Mouse (Mus musculus) heart, postnatal 36 days (tissue): ENCODE measurements around the gene Arpin. TPM values are rescaled to one million over a fixed set of nuclear protein-coding genes. Genes with fewer than 3 reads are reported as not detected.

ENCODE experiments used
- DNase-seq, 2 experiments: peaks; one replicate each; pipeline ENCODE4 v3.0.0; 2021 to 2022
- intact Hi-C: fragments of 180-260 bp; cut with DNase I; formaldehyde crosslinking; loops from one replicate; pipeline ENCODE4 v1.15.1; 2025
- microRNA-seq, 2 experiments: library from miRNA; unstranded; fragments of <30 nt; microRNA quantifications; one replicate each; pipeline ENCODE4 v1.2.0; 2021; ENCODE audit warnings: borderline number of aligned reads in 2 of 2
- total RNA-seq, 2 experiments: library from RNA; stranded (reverse); gene quantifications; 2 replicates each; pipeline ENCODE4 v1.2.3; 2021

Arpin gene
- total RNA-seq, 2 experiments from 2014 or later = 9.8 to 11.4 TPM

- intact Hi-C loops = no loop called here
Observed at GRCm38 (mm10) chr7:79895225-79895624, 39.9 kb downstream of the Arpin start.

GRCm38 (mm10) chr7:79894790-79895189, 40.4 kb downstream of the Arpin start:
- DNase-seq = no peak
- intact Hi-C loops = no loop called here

More at GRCm38 (mm10) chr7:79895225-79895624, 39.9 kb downstream of the Arpin start:
- no peak for DNase-seq

GRCm38 (mm10) chr7:79892576-79893428, 42.4 kb downstream of the Arpin start:
- intact Hi-C loops = no loop called here
- no peak for DNase-seq

GRCm38 (mm10) chr7:79890436-79891221, 44.5 kb downstream of the Arpin start:
- intact Hi-C loops = no loop called here
- no peak for DNase-seq

GRCm38 (mm10) chr7:79888603-79889002, 46.6 kb downstream of the Arpin start:
- DNase-seq = no peak
- intact Hi-C loops = no loop called here

GRCm38 (mm10) chr7:79883613-79884334, 51.4 kb downstream of the Arpin start:
- intact Hi-C loops = no loop called here
- no peak for DNase-seq

- no peak for DNase-seq
- intact Hi-C loops = no loop called here
Observed at GRCm38 (mm10) chr7:79881901-79882300, 53.3 kb downstream of the Arpin start.

GRCm38 (mm10) chr7:79880998-79881397, 54.2 kb downstream of the Arpin start:
- peak; percentile 38 to 44 for DNase-seq
- intact Hi-C loops = no loop called here

GRCm38 (mm10) chr7:79880033-79880432, 55.1 kb downstream of the Arpin start:
- DNase-seq = no peak
- intact Hi-C loops = no loop called here

- intact Hi-C loops = no loop called here
- no peak for DNase-seq
Observed at GRCm38 (mm10) chr7:79878455-79879025, 56.6 kb downstream of the Arpin start.

Small RNA genes lying within 50 kb of the gene (microRNA-seq; reads per million reads assigned to microRNA genes)
- 0 reads per million in 2 experiments for gene Gm24541

Other genes with a start within 250 kb of the Arpin start
- 1 to 10 TPM; 1.4 to 2.0 TPM for gene Kif7, start 219.6 kb downstream of the Arpin start, total RNA-seq
- gene Plin1, start 202.5 kb downstream of the Arpin start, total RNA-seq = 10 to 100 TPM in 1 of 2 experiments, 1 to 10 TPM in 1; 2.2 to 12.4 TPM
- 10 to 100 TPM; 17.1 to 17.4 TPM for gene Pex11a, start 192.2 kb downstream of the Arpin start, total RNA-seq
- under 1 TPM in 1 of 2 experiments, not detected in 1; 0.14 TPM for gene Wdr93, start 192.2 kb downstream of the Arpin start, total RNA-seq
- gene Mesp1, start 141.6 kb downstream of the Arpin start, total RNA-seq = not detected
- gene Mesp2, start 124.6 kb downstream of the Arpin start, total RNA-seq = under 1 TPM in 1 of 2 experiments, not detected in 1; 0.14 TPM
- 10 to 100 TPM; 12.0 to 14.5 TPM for gene Anpep, start 74.3 kb downstream of the Arpin start, total RNA-seq
- 10 to 100 TPM; 21.1 to 24.6 TPM for gene Ap3s2, start 14.7 kb downstream of the Arpin start, total RNA-seq
- 10 to 100 TPM; 27.4 to 28.0 TPM for gene Zfp710, start 89.5 kb upstream of the Arpin start, total RNA-seq
- gene Idh2, start 180.0 kb upstream of the Arpin start, total RNA-seq = 1,000 to 10,000 TPM; 1,714 to 2,029 TPM